Mouse (Mus musculus) stomach, embryonic 15.5 days (tissue): Measurements from ENCODE around the gene Slc13a4. TPM values are rescaled to one million over a fixed set of nuclear protein-coding genes. Genes with fewer than 3 reads are reported as not detected.

Experiments used
- ATAC-seq: fragments of 200-750 bp; cut with Nextera tagmentation; 2 replicates; pipeline ENCODE4 v1.8.0; 2017; ENCODE audit warnings: low read depth, moderate number of reproducible peaks, moderate TSS enrichment; ENCODE audit not compliant: insufficient read depth, low FRiP score
- H3K27ac ChIP-seq: fragments of 300-500 bp; sonication (generic); 2 replicates; pipeline ENCODE4 v1.5.1; 2015; ENCODE audit warnings: mild to moderate bottlenecking, inconsistent platforms
- H3K27me3 ChIP-seq: fragments of 300-500 bp; sonication (generic); replicated peaks from 2 replicates; pipeline ENCODE4 v1.6.1; 2015; ENCODE audit warnings: inconsistent platforms
- H3K36me3 ChIP-seq: fragments of 300-500 bp; sonication (generic); 2 replicates; pipeline ENCODE4 v1.6.1; 2015; ENCODE audit warnings: inconsistent platforms
- H3K4me1 ChIP-seq: fragments of 300-500 bp; sonication (generic); 2 replicates; pipeline ENCODE4 v1.6.1; 2015; ENCODE audit warnings: inconsistent platforms
- H3K4me2 ChIP-seq: fragments of 300-500 bp; sonication (generic); 2 replicates; pipeline ENCODE4 v1.6.1; 2015; ENCODE audit warnings: mild to moderate bottlenecking, inconsistent platforms
- H3K4me3 ChIP-seq: fragments of 300-500 bp; sonication (generic); replicated peaks from 2 replicates; pipeline ENCODE4 v1.5.1; 2015; ENCODE audit warnings: inconsistent platforms
- H3K9ac ChIP-seq: fragments of 300-500 bp; sonication (generic); 2 replicates; pipeline ENCODE4 v1.6.1; 2015; ENCODE audit warnings: inconsistent platforms
- H3K9me3 ChIP-seq: fragments of 300-500 bp; sonication (generic); 2 replicates; pipeline ENCODE4 v1.6.1; 2016; ENCODE audit warnings: inconsistent platforms
- WGBS: fragments of 180-500 bp; shearing (Covaris S2); methylation state at CpG from one replicate; pipeline ENCODE4 v1.1.7; 2015; 5-methylcytosine and 5-hydroxymethylcytosine counted together
- polyA plus RNA-seq: library from polyadenylated mRNA; unstranded; fragments of >200 nt; fragmentation: Nextera tagmentation; extraction: Ambion mirVana; gene quantifications from 2 replicates; pipeline ENCODE4 v1.2.1, GENCODE M21; 2015

Slc13a4 gene
- polyA plus RNA-seq, 1 experiment from 2014 or later = 0.26 TPM

DNA sequence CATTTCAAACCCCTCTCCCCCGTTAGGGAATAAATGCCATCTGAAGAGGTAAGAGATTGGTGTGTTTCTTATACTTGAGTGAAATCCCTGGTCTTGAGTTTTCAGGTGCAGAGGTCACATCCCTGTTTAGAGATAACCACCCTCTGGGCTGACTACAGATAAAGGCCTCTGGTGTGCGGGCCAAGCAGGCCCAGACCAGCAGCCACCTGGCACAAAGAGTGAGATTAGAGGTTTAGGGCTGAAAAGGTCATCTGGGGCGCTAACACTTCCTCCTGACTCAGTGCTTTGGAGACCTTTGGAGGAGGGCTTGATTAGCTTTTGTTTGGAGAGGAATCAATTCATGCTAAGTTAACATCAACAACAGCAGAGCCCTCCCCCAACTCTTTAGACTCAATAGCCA is 25.7 kb upstream of the Slc13a4 start:
- Histone ChIP-seq H3K9me3 (no peaks in the 10 kb centered on the region), H3K4me2 (no peak overlapping the region), H3K9ac (no peak overlapping the region), H3K27ac (no peak overlapping the region), H3K27me3 (no peaks in the 10 kb centered on the region), H3K4me1 (no peaks in the 10 kb centered on the region), H3K36me3 (no peaks in the 10 kb centered on the region), H3K4me3 (no peak overlapping the region)
- ATAC-seq = no peak
- 30% methylated on average over 3 of the region's 3 CpGs for WGBS

DNA sequence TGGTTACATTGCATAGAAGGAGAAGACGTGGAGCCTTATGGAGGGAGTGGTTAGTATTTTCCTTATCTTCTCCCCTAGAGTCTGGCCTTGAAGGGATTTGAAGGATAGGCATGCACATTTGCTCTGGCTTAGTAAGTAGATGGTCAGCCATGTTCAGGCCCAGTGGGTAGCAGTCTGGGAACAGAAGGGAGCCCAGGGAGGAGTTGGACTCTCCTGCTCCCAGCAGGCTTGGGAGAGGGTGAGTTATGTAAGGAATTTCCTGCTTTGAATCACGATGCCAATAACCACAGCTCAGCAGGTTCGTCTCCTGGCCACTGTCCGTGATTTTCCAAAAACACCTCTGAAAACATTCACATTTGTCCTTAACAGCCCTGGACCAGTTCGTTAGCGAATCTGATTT is 22.9 kb upstream of the Slc13a4 start:
- H3K9ac ChIP-seq = no peak overlapping the region
- H3K4me2 ChIP-seq = no peak overlapping the region
- H3K27ac ChIP-seq = no peak overlapping the region
- no peak for ATAC-seq
- WGBS = 47% methylated on average over 6 of the region's 6 CpGs
- no peaks in the 10 kb centered on the region for H3K27me3 ChIP-seq
- H3K9me3 ChIP-seq = no peaks in the 10 kb centered on the region
- no peaks in the 10 kb centered on the region for H3K4me1 ChIP-seq
- H3K36me3 ChIP-seq = no peaks in the 10 kb centered on the region
- H3K4me3 ChIP-seq = no peak overlapping the region

- Histone ChIP-seq H3K4me2 (no peak overlapping the region), H3K9me3 (no peaks in the 10 kb centered on the region), H3K27me3 (no peaks in the 10 kb centered on the region), H3K36me3 (no peaks in the 10 kb centered on the region), H3K4me3 (no peak overlapping the region), H3K27ac (no peak overlapping the region), H3K4me1 (no peaks in the 10 kb centered on the region), H3K9ac (no peak overlapping the region)
- no peak for ATAC-seq
- WGBS = 91% methylated on average over 12 of the region's 12 CpGs
Measured at GRCm38 (mm10) chr6:35329956-35330355, 22.0 kb upstream of the Slc13a4 start.

DNA sequence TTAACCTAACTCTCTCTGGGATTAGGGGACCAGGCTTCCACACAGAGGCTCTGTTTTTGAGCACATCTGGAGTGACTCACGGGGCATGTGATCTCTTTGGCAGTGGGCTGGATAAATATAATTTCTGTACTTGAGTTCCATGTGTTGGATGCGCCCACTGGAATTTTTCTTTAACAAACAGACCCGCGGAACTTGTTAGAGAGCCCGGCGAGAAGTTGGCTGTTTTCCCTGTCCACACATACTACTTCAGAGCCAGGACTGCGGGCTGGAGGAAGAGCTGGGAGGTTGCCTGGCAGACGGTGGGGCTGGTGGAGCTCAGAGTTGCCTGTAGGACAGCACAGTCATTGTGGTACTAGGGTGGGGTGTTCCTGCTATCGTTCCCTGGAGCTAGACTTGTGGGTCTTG is 18.2 kb upstream of the Slc13a4 start, which contains the start of gene Fam180a:
TSS of gene Fam180a (minus strand) at position 31 of the 405 bp plus-strand sequence.
- no peaks in the 10 kb centered on the region for H3K9me3 ChIP-seq
- H3K4me3 ChIP-seq = no peak within 1 kb of the TSS
- no peaks in the 10 kb centered on the region for H3K27me3 ChIP-seq
- H3K4me1 ChIP-seq = no peaks in the 10 kb centered on the region
- no peaks in the 10 kb centered on the region for H3K36me3 ChIP-seq
- H3K4me2 ChIP-seq = no peak within 1 kb of the TSS
- H3K9ac ChIP-seq = no peak within 1 kb of the TSS
- H3K27ac ChIP-seq = 0 out of 2 replicates have a peak within 1 kb of the TSS, but pooled peaks have one; percentile 17
- 47% methylated on average over 9 of the region's 9 CpGs for WGBS
- peak; percentile 50; the same call in 1 of the 2 replicates for ATAC-seq

DNA sequence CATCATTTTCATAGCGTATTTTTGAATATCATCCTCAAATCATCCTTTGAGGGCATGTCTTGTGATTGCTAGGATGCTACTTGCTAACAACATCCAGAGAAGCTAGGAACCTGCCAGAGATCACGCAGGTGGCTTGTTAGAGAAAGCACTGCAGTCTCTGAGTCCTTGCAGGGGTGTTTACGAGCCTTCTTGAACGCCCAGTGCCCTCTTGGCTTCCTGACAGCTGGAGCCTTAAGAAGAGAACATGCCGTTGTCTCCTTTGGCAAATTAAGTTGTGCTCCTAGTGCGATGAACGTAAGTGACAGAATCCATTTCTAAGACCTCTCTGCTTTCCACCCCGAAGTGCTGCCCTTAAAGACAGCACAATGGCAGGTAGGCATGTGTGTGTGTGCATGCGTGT is 16.4 kb upstream of the Slc13a4 start:
- Histone ChIP-seq H3K27me3 (no peaks in the 10 kb centered on the region), H3K4me2 (no peak overlapping the region), H3K4me3 (no peak overlapping the region), H3K27ac (no peak overlapping the region), H3K36me3 (no peaks in the 10 kb centered on the region), H3K4me1 (no peaks in the 10 kb centered on the region), H3K9me3 (no peaks in the 10 kb centered on the region), H3K9ac (no peak overlapping the region)
- ATAC-seq = no peak
- 73% methylated on average over 9 of the region's 9 CpGs for WGBS

- Histone ChIP-seq H3K27me3 (no peaks in the 10 kb centered on the region), H3K4me3 (no peak overlapping the region), H3K9ac (no peak overlapping the region), H3K36me3 (no peaks in the 10 kb centered on the region), H3K9me3 (no peaks in the 10 kb centered on the region), H3K4me2 (no peak overlapping the region), H3K27ac (no peak overlapping the region), H3K4me1 (no peaks in the 10 kb centered on the region)
- no peak for ATAC-seq
- WGBS = 71% methylated on average over 1 of the region's 1 CpGs
Measured at GRCm38 (mm10) chr6:35323046-35323445, 15.1 kb upstream of the Slc13a4 start.

GRCm38 (mm10) chr6:35321105-35321504 is 13.2 kb upstream of the Slc13a4 start:
- H3K4me2 ChIP-seq = no peak overlapping the region
- H3K4me1 ChIP-seq = no peaks in the 10 kb centered on the region
- no peak overlapping the region for H3K27ac ChIP-seq
- H3K4me3 ChIP-seq = no peak overlapping the region
- no peaks in the 10 kb centered on the region for H3K9me3 ChIP-seq
- no peaks in the 10 kb centered on the region for H3K27me3 ChIP-seq
- WGBS = 55% methylated on average over 4 of the region's 4 CpGs
- H3K36me3 ChIP-seq = no peaks in the 10 kb centered on the region
- ATAC-seq = no peak
- no peak overlapping the region for H3K9ac ChIP-seq

DNA sequence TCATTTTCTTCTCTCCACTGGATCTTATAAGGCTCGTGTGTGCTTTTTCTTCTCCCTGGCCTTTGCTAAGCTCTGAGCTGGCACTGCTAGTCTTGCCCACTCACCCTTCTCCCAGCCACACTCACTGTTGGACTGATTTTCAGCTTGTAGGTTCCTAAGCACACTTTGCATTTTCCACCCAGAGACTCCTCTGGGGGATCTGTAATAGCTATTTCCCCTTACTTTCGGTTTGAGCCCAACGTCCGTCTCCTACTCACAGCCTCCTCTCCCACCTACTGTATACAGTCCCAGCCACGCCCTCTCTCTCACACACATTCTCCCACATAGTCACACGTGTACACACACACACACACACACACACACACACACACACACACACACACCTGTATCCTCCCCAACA is 11.9 kb upstream of the Slc13a4 start:
- Histone ChIP-seq H3K36me3 (no peaks in the 10 kb centered on the region), H3K27me3 (no peaks in the 10 kb centered on the region), H3K27ac (no peak overlapping the region), H3K9ac (no peak overlapping the region), H3K4me3 (no peak overlapping the region), H3K4me2 (no peak overlapping the region), H3K4me1 (no peaks in the 10 kb centered on the region), H3K9me3 (no peaks in the 10 kb centered on the region)
- no peak for ATAC-seq
- 70% methylated on average over 6 of the region's 6 CpGs for WGBS

- no peak for ATAC-seq
- no peaks in the 10 kb centered on the region for H3K36me3 ChIP-seq
Measured at GRCm38 (mm10) chr6:35313520-35313919, 5.6 kb upstream of the Slc13a4 start.

DNA sequence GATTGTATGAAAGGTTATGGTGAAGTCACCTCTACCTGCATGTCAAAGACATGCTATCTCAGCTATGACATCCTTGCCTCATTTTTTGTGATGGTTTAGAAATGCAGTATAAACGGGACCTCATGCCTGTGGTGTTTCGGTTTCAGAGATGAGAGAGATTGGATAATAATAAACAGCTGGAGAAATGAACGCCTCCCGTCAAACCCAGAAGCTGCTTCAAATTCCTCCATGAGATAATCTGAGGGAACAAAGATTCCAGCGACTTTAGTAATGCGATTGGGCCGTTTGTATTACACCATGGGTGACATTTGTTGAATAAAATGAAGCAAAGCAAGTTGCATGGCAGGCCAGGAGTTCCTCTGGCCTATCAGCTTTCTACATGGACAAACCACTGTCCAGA is 1.5 kb upstream of the Slc13a4 start:
- no peak for ATAC-seq
- Histone ChIP-seq H3K9ac (no peak overlapping the region), H3K36me3 (no peaks in the 10 kb centered on the region), H3K4me2 (no peak overlapping the region), H3K27ac (no peak overlapping the region), H3K9me3 (no peaks in the 10 kb centered on the region), H3K4me1 (no peaks in the 10 kb centered on the region), H3K27me3 (no peaks in the 10 kb centered on the region), H3K4me3 (no peak overlapping the region)
- WGBS = 55% methylated on average over 7 of the region's 7 CpGs

More at GRCm38 (mm10) chr6:35313520-35313919, 5.6 kb upstream of the Slc13a4 start:
- Histone ChIP-seq H3K27ac (no peak overlapping the region), H3K4me3 (no peak overlapping the region), H3K9me3 (no peaks in the 10 kb centered on the region), H3K27me3 (no peaks in the 10 kb centered on the region), H3K9ac (no peak overlapping the region), H3K4me2 (no peak overlapping the region), H3K4me1 (no peaks in the 10 kb centered on the region)
- WGBS = 89% methylated on average over 8 of the region's 8 CpGs

DNA sequence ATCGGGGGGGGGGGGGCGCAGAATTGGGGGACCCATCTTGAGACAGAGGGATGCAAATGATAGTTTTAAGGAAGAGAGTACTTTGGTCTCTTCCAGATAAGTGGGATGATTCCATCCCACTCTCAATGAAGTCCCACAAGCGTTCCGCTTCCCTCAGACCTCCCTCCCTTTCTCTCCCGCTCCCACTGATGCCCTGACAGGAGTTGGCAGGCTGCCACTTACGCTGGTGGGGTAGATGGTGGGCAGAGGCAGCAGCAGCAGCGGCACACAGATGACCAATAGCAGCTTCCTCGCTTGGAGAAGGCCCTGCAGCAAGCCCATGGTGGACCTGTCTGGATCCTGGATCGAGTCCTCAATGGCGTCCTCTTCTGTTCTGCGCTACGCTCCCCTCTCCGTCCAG is 795 bp downstream of the Slc13a4 start:
- ATAC-seq = no peak
- WGBS = 76% methylated on average over 13 of the region's 13 CpGs

GRCm38 (mm10) chr6:35303355-35303900 is 4.5 kb downstream of the Slc13a4 start:
- Histone ChIP-seq H3K27me3 (no peaks in the 10 kb centered on the region), H3K36me3 (no peaks in the 10 kb centered on the region), H3K4me3 (no peak overlapping the region), H3K27ac (no peak overlapping the region), H3K9ac (no peak overlapping the region), H3K4me1 (no peaks in the 10 kb centered on the region), H3K9me3 (no peaks in the 10 kb centered on the region), H3K4me2 (no peak overlapping the region)
- WGBS = 55% methylated on average over 11 of the region's 11 CpGs
- peak; percentile 69; the same call in 1 of the 2 replicates for ATAC-seq

More for the DNA sequence above, 795 bp downstream of the Slc13a4 start:
- Histone ChIP-seq H3K9me3 (no peaks in the 10 kb centered on the region), H3K9ac (no peak overlapping the region), H3K27me3 (no peaks in the 10 kb centered on the region), H3K27ac (no peak overlapping the region), H3K4me3 (no peak overlapping the region), H3K4me2 (no peak overlapping the region), H3K4me1 (no peaks in the 10 kb centered on the region), H3K36me3 (no peaks in the 10 kb centered on the region)

DNA sequence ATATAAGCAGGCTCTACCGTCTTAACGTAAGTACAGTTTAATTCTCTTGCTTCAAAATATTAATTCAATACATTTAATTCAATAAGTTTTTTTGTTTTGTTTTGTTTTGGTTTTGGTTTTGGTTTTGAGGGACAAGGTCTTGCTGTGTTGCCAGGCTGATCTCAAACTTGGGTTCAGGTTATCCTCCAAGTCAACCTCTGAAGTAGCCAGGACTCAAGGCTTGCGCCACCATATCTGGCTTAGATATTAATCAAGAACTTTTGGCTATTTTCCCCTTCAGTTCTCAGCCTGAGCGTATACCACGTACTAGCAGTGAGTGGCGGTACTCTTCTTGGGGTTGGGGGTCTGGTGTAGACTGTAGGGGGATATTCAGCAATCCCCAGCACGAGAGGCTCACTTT is 5.3 kb downstream of the Slc13a4 start:
- H3K27ac ChIP-seq = no peak overlapping the region
- no peak for ATAC-seq
- no peak overlapping the region for H3K4me2 ChIP-seq
- H3K27me3 ChIP-seq = no peaks in the 10 kb centered on the region
- WGBS = 91% methylated on average over 7 of the region's 7 CpGs
- H3K9me3 ChIP-seq = no peaks in the 10 kb centered on the region
- no peaks in the 10 kb centered on the region for H3K4me1 ChIP-seq
- no peak overlapping the region for H3K9ac ChIP-seq
- H3K36me3 ChIP-seq = no peaks in the 10 kb centered on the region
- no peak overlapping the region for H3K4me3 ChIP-seq
